Mouse (Mus musculus) stomach, postnatal 0 days (tissue): ENCODE results near the gene Slc12a7. TPM values are rescaled to one million over a fixed set of nuclear protein-coding genes. Genes with fewer than 3 reads are reported as not detected.

Experiments used
- ATAC-seq: fragments of 200-750 bp; cut with Nextera tagmentation; 2 replicates; pipeline ENCODE4 v1.8.0; 2017; ENCODE audit not compliant: low FRiP score, low TSS enrichment
- DNase-seq: peaks from one replicate; pipeline ENCODE4 v3.0.0-alpha.2; 2016; ENCODE audit warnings: low spot score
- H3K27ac ChIP-seq: fragments of 300-500 bp; sonication (generic); replicated peaks from 2 replicates; pipeline ENCODE4 v1.5.1; 2014; ENCODE audit warnings: mild to moderate bottlenecking, control low read depth
- H3K27me3 ChIP-seq: fragments of 300-500 bp; sonication (generic); 2 replicates; pipeline ENCODE4 v1.6.1; 2014; ENCODE audit warnings: low read length; ENCODE audit not compliant: control insufficient read depth, insufficient read depth
- H3K36me3 ChIP-seq: fragments of 300-500 bp; sonication (generic); 2 replicates; pipeline ENCODE4 v1.6.1; 2014; ENCODE audit warnings: low read length, mixed read lengths; ENCODE audit not compliant: control insufficient read depth, insufficient read depth
- H3K4me1 ChIP-seq: fragments of 300-500 bp; sonication (generic); replicated peaks from 2 replicates; pipeline ENCODE4 v1.6.1; 2014; ENCODE audit warnings: antibody characterized with exemption; ENCODE audit not compliant: control insufficient read depth, insufficient read depth
- H3K4me2 ChIP-seq: fragments of 300-500 bp; sonication (generic); replicated peaks from 2 replicates; pipeline ENCODE4 v1.6.1; 2014; ENCODE audit warnings: low read depth, mild to moderate bottlenecking, control low read depth, moderate library complexity
- H3K4me3 ChIP-seq: fragments of 300-500 bp; sonication (generic); 2 replicates; pipeline ENCODE4 v1.5.1; 2014; ENCODE audit warnings: low read depth, low read length, control low read depth
- H3K9ac ChIP-seq: fragments of 300-500 bp; sonication (generic); 2 replicates; pipeline ENCODE4 v1.6.1; 2014; ENCODE audit warnings: mild to moderate bottlenecking, low read length, control low read depth, mixed read lengths
- H3K9me3 ChIP-seq: fragments of 300-500 bp; sonication (generic); 2 replicates; pipeline ENCODE4 v1.6.1; 2016; ENCODE audit warnings: low read length; ENCODE audit not compliant: control insufficient read depth
- CTCF ChIP-seq: IDR thresholded peaks from 2 replicates; pipeline ENCODE4 v1.5.1; 2016; ENCODE audit warnings: antibody characterized with exemption, low read depth, mild to moderate bottlenecking, moderate library complexity
- EP300 ChIP-seq: optimal IDR thresholded peaks from 2 replicates; pipeline ENCODE3; 2016; ENCODE audit warnings: antibody characterized with exemption
- whole genome bisulfite sequencing: fragments of 180-500 bp; shearing (Covaris S2); extraction: QIAGEN DNeasy Blood & Tissue Kit; methylation state at CpG from one replicate; pipeline ENCODE4 v1.1.7; 2014; 5-methylcytosine and 5-hydroxymethylcytosine counted together
- polyA plus RNA-seq: library from polyadenylated mRNA; unstranded; fragments of >200 nt; fragmentation: Nextera tagmentation; extraction: Ambion mirVana; gene quantifications from 2 replicates; pipeline ENCODE4 v1.2.1, GENCODE M21; 2015

Gene Slc12a7
- polyA plus RNA-seq, 1 experiment from 2014 or later = 17.9 TPM

- peak; percentile 55 for DNase-seq
- ATAC-seq = peak; percentile 35; the same call in 1 of the 2 replicates
Observed at GRCm38 (mm10) chr13:73723081-73723668, 9.7 kb upstream of the Slc12a7 start.

GRCm38 (mm10) chr13:73725315-73725714, 7.6 kb upstream of the Slc12a7 start:
- no peak overlapping the region for H3K4me3 ChIP-seq
- no peak for DNase-seq
- TF ChIP-seq EP300 (no peak), CTCF (no peak)

More at GRCm38 (mm10) chr13:73723081-73723668, 9.7 kb upstream of the Slc12a7 start:
- H3K4me2 ChIP-seq = no peak overlapping the region
- H3K36me3 ChIP-seq = no peaks in the 10 kb centered on the region
- no peaks in the 10 kb centered on the region for H3K9me3 ChIP-seq
- no peaks in the 10 kb centered on the region for H3K27me3 ChIP-seq
- H3K4me1 ChIP-seq = no peaks in the 10 kb centered on the region
- no peak overlapping the region for H3K4me3 ChIP-seq
- H3K9ac ChIP-seq = no peak overlapping the region
- no peak overlapping the region for H3K27ac ChIP-seq
- TF ChIP-seq EP300 (no peak), CTCF (peak; percentile 80)
- 33% methylated on average over 8 of the region's 8 CpGs for WGBS

GRCm38 (mm10) chr13:73727621-73728025, 5.3 kb upstream of the Slc12a7 start:
- no peak overlapping the region for H3K4me3 ChIP-seq
- H3K4me1 ChIP-seq = no peaks in the 10 kb centered on the region
- H3K4me2 ChIP-seq = no peak overlapping the region
- TF ChIP-seq CTCF = no peak
- TF ChIP-seq EP300 = no peak
- no peaks in the 10 kb centered on the region for H3K36me3 ChIP-seq
- H3K27ac ChIP-seq = no peak overlapping the region
- ATAC-seq (no peak), DNase-seq (no peak)
- no peak overlapping the region for H3K9ac ChIP-seq
- no peaks in the 10 kb centered on the region for H3K9me3 ChIP-seq
- 40% methylated on average over 2 of the region's 2 CpGs for WGBS
- H3K27me3 ChIP-seq = no peaks in the 10 kb centered on the region

More at GRCm38 (mm10) chr13:73725315-73725714, 7.6 kb upstream of the Slc12a7 start:
- Histone ChIP-seq H3K27ac (no peak overlapping the region), H3K27me3 (no peaks in the 10 kb centered on the region), H3K9me3 (no peaks in the 10 kb centered on the region), H3K9ac (no peak overlapping the region), H3K36me3 (no peaks in the 10 kb centered on the region), H3K4me1 (no peaks in the 10 kb centered on the region), H3K4me2 (no peak overlapping the region)
- WGBS = 73% methylated on average over 5 of the region's 5 CpGs
- ATAC-seq = no peak

- H3K27me3 ChIP-seq = no peaks in the 10 kb centered on the region
- peak; percentile 50 for DNase-seq
- no peak overlapping the region for H3K4me3 ChIP-seq
- ATAC-seq = peak; percentile 69
- TF ChIP-seq EP300 (no peak), CTCF (no peak)
- H3K4me1 ChIP-seq = no peaks in the 10 kb centered on the region
- H3K36me3 ChIP-seq = no peaks in the 10 kb centered on the region
- no peak overlapping the region for H3K9ac ChIP-seq
- H3K27ac ChIP-seq = no peak overlapping the region; the same call in 1 of the 2 replicates
- no peak overlapping the region for H3K4me2 ChIP-seq
- no peaks in the 10 kb centered on the region for H3K9me3 ChIP-seq
Observed at GRCm38 (mm10) chr13:73728633-73729032, 4.3 kb upstream of the Slc12a7 start.

GRCm38 (mm10) chr13:73730913-73731312, 2.0 kb upstream of the Slc12a7 start:
- TF ChIP-seq CTCF (no peak), EP300 (no peak)
- Histone ChIP-seq H3K9me3 (no peaks in the 10 kb centered on the region), H3K36me3 (no peaks in the 10 kb centered on the region), H3K4me2 (no peak overlapping the region), H3K27me3 (no peaks in the 10 kb centered on the region), H3K9ac (no peak overlapping the region), H3K4me1 (no peaks in the 10 kb centered on the region), H3K27ac (no peak overlapping the region), H3K4me3 (no peak overlapping the region)
- 54% methylated on average over 1 of the region's 1 CpGs for WGBS
- ATAC-seq = no peak
- no peak for DNase-seq

- peak overlapping the region; percentile 62 for H3K4me2 ChIP-seq
- ATAC-seq = no peak; the same call in 1 of the 2 replicates
- DNase-seq = no peak
- H3K4me3 ChIP-seq = peak overlapping the region; percentile 35; the same call in 1 of the 2 replicates
- H3K27ac ChIP-seq = no peak overlapping the region
- WGBS = 61% methylated on average over 7 of the region's 7 CpGs
- H3K9me3 ChIP-seq = no peaks in the 10 kb centered on the region
- TF ChIP-seq CTCF (no peak), EP300 (no peak)
- H3K4me1 ChIP-seq = no peaks in the 10 kb centered on the region
- H3K36me3 ChIP-seq = no peaks in the 10 kb centered on the region
- no peaks in the 10 kb centered on the region for H3K27me3 ChIP-seq
- H3K9ac ChIP-seq = no peak overlapping the region
Observed at GRCm38 (mm10) chr13:73732235-73732634, 659 bp upstream of the Slc12a7 start.
